In genomic region chr13:109677047-109677446, GRCm38 (mm10) we compare ENCODE assay signal across 23 mouse cellular contexts.
DNase-seq lines count a peak whose midpoint lies in the region; ATAC-seq and TF ChIP-seq lines count a peak whose summit lies in the region.
"Had no signal": no experiment of that assay in that cellular context is flagged by ENCODE, and none has a peak within 500 bp of the region (broad histone marks: within the 10 kb centered on the region; RNA-seq: fewer than 3 reads in every experiment).

No protein-coding gene starts in this region.

- H3K4me3 ChIP-seq in liver, postnatal 0 days (ENCODE audit: low read depth, low read length): no peak overlapping the region
- peak overlapping the region; percentile 5; the same call in 1 of the 2 replicates for H3K4me3 ChIP-seq in G1E (ENCODE audit: low read depth, low read length)
- H3K4me3 ChIP-seq in liver, embryonic 15.5 days (replicated peaks): no peak overlapping the region
- no peak overlapping the region for H3K4me3 ChIP-seq in hindbrain, postnatal 0 days (ENCODE audit: low read length)
- H3K4me3 ChIP-seq in kidney, embryonic 16.5 days (ENCODE audit: low read length): no peak overlapping the region
- H3K4me3 ChIP-seq: embryonic facial prominence, embryonic 15.5 days; forebrain, embryonic 12.5 days; heart, embryonic 10.5 days; hindbrain, embryonic 12.5 days had no signal

- peaks cover 12% of the 10 kb centered on the region for H3K4me1 ChIP-seq in liver, postnatal 0 days (ENCODE audit: insufficient read depth)
- peaks cover 56% of the 10 kb centered on the region for H3K4me1 ChIP-seq in G1E (ENCODE audit: insufficient read depth, low read depth, low read length)
- H3K4me1 ChIP-seq in liver, embryonic 15.5 days (replicated peaks): peaks cover 51% of the 10 kb centered on the region
- no peaks in the 10 kb centered on the region for H3K4me1 ChIP-seq in hindbrain, postnatal 0 days (ENCODE audit: insufficient read depth, low read length)
- H3K4me1 ChIP-seq in kidney, embryonic 16.5 days (ENCODE audit: insufficient read depth, low read length): peaks cover 1% of the 10 kb centered on the region; the same call in 1 of the 2 replicates
- H3K4me1 ChIP-seq: embryonic facial prominence, embryonic 15.5 days; forebrain, embryonic 12.5 days; hindbrain, embryonic 12.5 days had no signal

- no peak for TF ChIP-seq CTCF in liver, postnatal 0 days (IDR thresholded peaks at IDR 0.05; ENCODE audit: low read depth)
- no peak for TF ChIP-seq CTCF in G1E (IDR thresholded peaks at IDR 0.05; ENCODE audit: low read depth, low read length)
- no peak for TF ChIP-seq CTCF in hindbrain, postnatal 0 days (IDR thresholded peaks at IDR 0.05; ENCODE audit: low read depth)

- H3K9me3 ChIP-seq in liver, postnatal 0 days (ENCODE audit: low read length): no peaks in the 10 kb centered on the region
- peaks cover 5% of the 10 kb centered on the region for H3K9me3 ChIP-seq in G1E (replicated peaks)
- no peaks in the 10 kb centered on the region for H3K9me3 ChIP-seq in liver, embryonic 15.5 days (replicated peaks)
- H3K9me3 ChIP-seq in hindbrain, postnatal 0 days (ENCODE audit: low read length): no peaks in the 10 kb centered on the region
- H3K9me3 ChIP-seq in kidney, embryonic 16.5 days (ENCODE audit: low read length): no peaks in the 10 kb centered on the region
- H3K9me3 ChIP-seq: embryonic facial prominence, embryonic 15.5 days; forebrain, embryonic 12.5 days; heart, embryonic 10.5 days; hindbrain, embryonic 12.5 days had no signal

- TF ChIP-seq EP300 in liver, postnatal 0 days (IDR thresholded peaks at IDR 0.05; ENCODE audit: low read depth): no peak

- no peak overlapping the region for H3K9ac ChIP-seq in liver, postnatal 0 days (replicated peaks)
- H3K9ac ChIP-seq in liver, embryonic 15.5 days: no peak overlapping the region
- no peak overlapping the region for H3K9ac ChIP-seq in hindbrain, postnatal 0 days (replicated peaks; ENCODE audit: low read length)
- no peak overlapping the region for H3K9ac ChIP-seq in kidney, embryonic 16.5 days (replicated peaks; ENCODE audit: low read length)
- H3K9ac ChIP-seq: embryonic facial prominence, embryonic 15.5 days; forebrain, embryonic 12.5 days; hindbrain, embryonic 12.5 days had no signal

- no peaks in the 10 kb centered on the region for H3K27me3 ChIP-seq in liver, postnatal 0 days (ENCODE audit: insufficient read depth, low read length)
- no peaks in the 10 kb centered on the region for H3K27me3 ChIP-seq in G1E (ENCODE audit: insufficient read depth, low read length)
- H3K27me3 ChIP-seq in liver, embryonic 15.5 days: no peaks in the 10 kb centered on the region
- no peaks in the 10 kb centered on the region for H3K27me3 ChIP-seq in hindbrain, postnatal 0 days (ENCODE audit: insufficient read depth, low read length)
- H3K27me3 ChIP-seq in kidney, embryonic 16.5 days (ENCODE audit: insufficient read depth, low read length): no peaks in the 10 kb centered on the region
- H3K27me3 ChIP-seq: embryonic facial prominence, embryonic 15.5 days; forebrain, embryonic 12.5 days; hindbrain, embryonic 12.5 days had no signal

- H3K36me3 ChIP-seq in liver, postnatal 0 days (replicated peaks; ENCODE audit: insufficient read depth, low read length): no peaks in the 10 kb centered on the region
- H3K36me3 ChIP-seq in G1E (replicated peaks): no peaks in the 10 kb centered on the region
- H3K36me3 ChIP-seq in liver, embryonic 15.5 days (replicated peaks): no peaks in the 10 kb centered on the region
- no peaks in the 10 kb centered on the region for H3K36me3 ChIP-seq in hindbrain, postnatal 0 days (ENCODE audit: insufficient read depth, low read length)
- H3K36me3 ChIP-seq in kidney, embryonic 16.5 days (ENCODE audit: insufficient read depth, low read length): no peaks in the 10 kb centered on the region
- H3K36me3 ChIP-seq: embryonic facial prominence, embryonic 15.5 days; forebrain, embryonic 12.5 days; heart, embryonic 10.5 days; hindbrain, embryonic 12.5 days had no signal

- ATAC-seq in liver, postnatal 0 days: no peak
- no peak for ATAC-seq in G1E (ENCODE audit: extremely low read depth, insufficient number of reproducible peaks, low FRiP score, poor library complexity, severe bottlenecking)
- ATAC-seq in erythroblast, adult 5-6 weeks (replicated peaks; ENCODE audit: low FRiP score, poor library complexity, severe bottlenecking): peak; percentile 55; the same call in 1 of the 2 replicates
- no peak for ATAC-seq in liver, embryonic 15.5 days (ENCODE audit: insufficient read depth)
- ATAC-seq in hindbrain, postnatal 0 days: no peak
- no peak for ATAC-seq in kidney, embryonic 16.5 days (ENCODE audit: low FRiP score, low TSS enrichment)
- ATAC-seq: forebrain, embryonic 16.5 days; hindbrain, embryonic 16.5 days had no signal

- 53% methylated on average over 4 of the region's 4 CpGs for WGBS in liver, postnatal 0 days (ENCODE audit: insufficient replicate concordance)
- WGBS in liver, embryonic 15.5 days (ENCODE audit: insufficient replicate concordance): 30% methylated on average over 4 of the region's 4 CpGs
- WGBS in hindbrain, postnatal 0 days: 59% methylated on average over 4 of the region's 4 CpGs
- 72% methylated on average over 4 of the region's 4 CpGs for WGBS in kidney, embryonic 16.5 days

- H3K27ac ChIP-seq in liver, postnatal 0 days (ENCODE audit: low read depth): no peak overlapping the region
- peak overlapping the region; percentile 39 for H3K27ac ChIP-seq in liver, embryonic 15.5 days (replicated peaks)
- H3K27ac ChIP-seq in hindbrain, postnatal 0 days: no peak overlapping the region
- no peak overlapping the region for H3K27ac ChIP-seq in kidney, embryonic 16.5 days (ENCODE audit: low read length)
- H3K27ac ChIP-seq: embryonic facial prominence, embryonic 15.5 days; forebrain, embryonic 12.5 days; heart, embryonic 10.5 days; hindbrain, embryonic 12.5 days had no signal

- H3K4me2 ChIP-seq in liver, postnatal 0 days (ENCODE audit: low read depth, low read length): no peak overlapping the region
- H3K4me2 ChIP-seq in liver, embryonic 15.5 days: no peak overlapping the region
- H3K4me2 ChIP-seq in hindbrain, postnatal 0 days (ENCODE audit: low read depth, low read length): no peak overlapping the region
- H3K4me2 ChIP-seq in kidney, embryonic 16.5 days (replicated peaks; ENCODE audit: low read depth, low read length): no peak overlapping the region
- H3K4me2 ChIP-seq: embryonic facial prominence, embryonic 15.5 days; forebrain, embryonic 12.5 days; hindbrain, embryonic 12.5 days had no signal

- peak; percentile 44 for DNase-seq in liver
- no peak for DNase-seq in liver, postnatal 0 days
- no peak for DNase-seq in G1E (ENCODE audit: low spot score)
- DNase-seq in hindbrain, postnatal 0 days (ENCODE audit: low spot score): no peak
- no peak for DNase-seq in gastrocnemius, postnatal 25 days
- DNase-seq: adrenal gland, adult 8-10 months; adrenal gland, postnatal 36 days; cerebellum, adult 8-10 months; cerebellum, postnatal 14 days; embryo, embryonic 11 days; gastrocnemius, postnatal 36 days; heart, adult 11 months; heart, postnatal 10 days; heart, postnatal 4 days had no signal
